Mouse (Mus musculus) megakaryocyte, embryonic 14.5 days (primary cell): ENCODE data around the gene Tubb4b.

Experiments
- FLI1 ChIP-seq: IDR thresholded peaks from 2 replicates; pipeline ENCODE4 v1.6.1; 2012; ENCODE audit warnings: low read length, inconsistent platforms, mixed read lengths
- GATA1 ChIP-seq: IDR thresholded peaks from 3 replicates; pipeline ENCODE4 v1.6.1; 2012; ENCODE audit warnings: mixed read lengths, low read length, inconsistent platforms, borderline replicate concordance

GRCm38 (mm10) chr2:25180973-25181890 lies 43.3 kb downstream of the Tubb4b start:
- TF ChIP-seq GATA1 = no peak
- TF ChIP-seq FLI1 = no peak
